ENCODE assay signal across 25 mouse cellular contexts in the genomic region with DNA sequence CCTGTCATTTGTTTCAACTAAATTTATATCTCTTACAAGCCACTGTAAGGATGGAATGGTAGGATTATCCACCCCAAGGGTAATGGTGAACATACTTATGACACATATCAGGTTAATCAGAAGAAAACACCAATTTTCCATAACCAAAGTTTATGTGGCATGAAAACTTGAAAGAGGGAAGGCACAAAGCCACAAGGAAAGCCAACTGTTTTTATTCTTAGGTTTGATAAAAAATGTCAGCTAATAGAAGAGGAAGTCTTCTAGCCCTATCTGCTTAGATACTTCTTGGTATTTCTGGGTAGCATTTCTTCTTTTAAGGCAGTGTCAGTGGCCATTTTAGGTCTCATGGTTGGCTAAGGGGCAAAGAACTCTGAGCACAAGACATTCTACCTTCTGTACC.
"Had no signal": no experiment of that assay in that cellular context is flagged by ENCODE, and none has a peak within 500 bp of the region (broad histone marks: within the 10 kb centered on the region; RNA-seq: fewer than 3 reads in every experiment).

No protein-coding gene starts in this region.

- H3K27ac ChIP-seq: heart, adult 2 months; heart, embryonic 13.5 days; heart, embryonic 15.5 days; hindbrain, embryonic 13.5 days; hindbrain, embryonic 15.5 days; hindbrain, postnatal 0 days; kidney, embryonic 15.5 days; kidney, postnatal 0 days; layer of hippocampus, adult 2 months; left cerebral cortex, adult 2 months; limb, embryonic 10.5 days; limb, embryonic 12.5 days; liver, embryonic 13.5 days had no signal

- ATAC-seq: hindbrain, postnatal 0 days; intestine, embryonic 16.5 days had no signal

- H3K4me3 ChIP-seq: heart, adult 2 months; heart, embryonic 13.5 days; heart, embryonic 15.5 days; hindbrain, embryonic 13.5 days; hindbrain, embryonic 15.5 days; kidney, embryonic 15.5 days; layer of hippocampus, adult 2 months; left cerebral cortex, adult 2 months; limb, embryonic 10.5 days; limb, embryonic 12.5 days; liver, embryonic 13.5 days had no signal

- H3K9me3 ChIP-seq: heart, embryonic 13.5 days; heart, embryonic 15.5 days; hindbrain, embryonic 13.5 days; hindbrain, embryonic 15.5 days; kidney, embryonic 15.5 days; limb, embryonic 10.5 days; limb, embryonic 12.5 days; liver, embryonic 13.5 days had no signal

- DNase-seq: gastrocnemius, postnatal 14 days; gastrocnemius, postnatal 36 days; heart, adult 11 months; heart, adult 2 months; heart, postnatal 14 days; heart, postnatal 36 days; kidney, adult 11 months; kidney, adult 2 months; kidney, adult 9 months; kidney, postnatal 25 days; kidney, postnatal 4 days; liver; liver, embryonic 13.5 days had no signal

- H3K36me3 ChIP-seq: heart, embryonic 13.5 days; heart, embryonic 15.5 days; hindbrain, embryonic 13.5 days; hindbrain, embryonic 15.5 days; kidney, embryonic 15.5 days; limb, embryonic 10.5 days; limb, embryonic 12.5 days; liver, embryonic 13.5 days had no signal

- H3K27me3 ChIP-seq: hindbrain, embryonic 15.5 days had no signal

- H3K9ac ChIP-seq: heart, embryonic 13.5 days; heart, embryonic 15.5 days; hindbrain, embryonic 13.5 days; hindbrain, embryonic 15.5 days; kidney, embryonic 15.5 days; limb, embryonic 12.5 days; liver, embryonic 13.5 days had no signal
